Mouse (Mus musculus): ENCODE data around the gene Fam221b. TPM values are rescaled to one million over a fixed set of nuclear protein-coding genes. Genes with fewer than 3 reads are reported as not detected.

Gene Fam221b
- polyA plus RNA-seq, 1 experiment from 2014 or later = 2.0 TPM

- no peak overlapping the region for H3K4me3 ChIP-seq (ENCODE audit: low read length)
- 64% methylated on average over 8 of the region's 8 CpGs for WGBS
These were observed 4.8 kb upstream of the Fam221b start for GRCm38 (mm10) chr4:43673703-43674102.

GRCm38 (mm10) chr4:43672070-43672469 is 3.1 kb upstream of the Fam221b start:
- no peak overlapping the region for H3K27ac ChIP-seq (ENCODE audit: low read depth, low read length)
- H3K4me2 ChIP-seq (ENCODE audit: low read length) = peak overlapping the region; percentile 73
- no peaks in the 10 kb centered on the region for H3K9me3 ChIP-seq (ENCODE audit: control insufficient read depth, low read length)
- H3K27me3 ChIP-seq (replicated peaks; ENCODE audit: control insufficient read depth, insufficient read depth, low read length) = no peaks in the 10 kb centered on the region
- peaks cover 20% of the 10 kb centered on the region for H3K36me3 ChIP-seq (ENCODE audit: control insufficient read depth, insufficient read depth, low read length)
- no peak for ATAC-seq
- H3K9ac ChIP-seq (ENCODE audit: low read depth, low read length) = no peak overlapping the region
- WGBS = 5% methylated on average over 2 of the region's 2 CpGs
- peaks cover 38% of the 10 kb centered on the region for H3K4me1 ChIP-seq (ENCODE audit: control insufficient read depth, insufficient read depth, low read depth, low read length)
- 0 out of 2 replicates have a peak overlapping the region, but pooled peaks have one; percentile 9 for H3K4me3 ChIP-seq (ENCODE audit: low read length)

More at GRCm38 (mm10) chr4:43673703-43674102, 4.8 kb upstream of the Fam221b start:
- no peaks in the 10 kb centered on the region for H3K9me3 ChIP-seq (ENCODE audit: control insufficient read depth, low read length)
- no peaks in the 10 kb centered on the region for H3K27me3 ChIP-seq (replicated peaks; ENCODE audit: control insufficient read depth, insufficient read depth, low read length)
- no peak overlapping the region for H3K4me2 ChIP-seq (ENCODE audit: low read length)
- ATAC-seq = no peak
- H3K36me3 ChIP-seq (ENCODE audit: control insufficient read depth, insufficient read depth, low read length) = peaks cover 35% of the 10 kb centered on the region
- H3K9ac ChIP-seq (ENCODE audit: low read depth, low read length) = no peak overlapping the region
- H3K4me1 ChIP-seq (ENCODE audit: control insufficient read depth, insufficient read depth, low read depth, low read length) = peaks cover 33% of the 10 kb centered on the region
- no peak overlapping the region for H3K27ac ChIP-seq (ENCODE audit: low read depth, low read length)

- peak; percentile 55; the same call in 1 of the 2 replicates for ATAC-seq
- Histone ChIP-seq H3K4me2 (ENCODE audit: low read length) (peak overlapping the region; percentile 73), H3K4me3 (ENCODE audit: low read length) (peak overlapping the region; percentile 93), H3K4me1 (ENCODE audit: control insufficient read depth, insufficient read depth, low read depth, low read length) (peaks cover 38% of the 10 kb centered on the region), H3K9me3 (ENCODE audit: control insufficient read depth, low read length) (no peaks in the 10 kb centered on the region), H3K27ac (ENCODE audit: low read depth, low read length) (peak overlapping the region; percentile 75), H3K9ac (ENCODE audit: low read depth, low read length) (peak overlapping the region; percentile 98), H3K36me3 (ENCODE audit: control insufficient read depth, insufficient read depth, low read length) (peaks cover 5% of the 10 kb centered on the region), H3K27me3 (replicated peaks; ENCODE audit: control insufficient read depth, insufficient read depth, low read length) (no peaks in the 10 kb centered on the region; the same call in 1 of the 2 replicates)
- 1% methylated on average over 11 of the region's 25 CpGs for WGBS
These were observed 466 bp upstream of the Fam221b start for GRCm38 (mm10) chr4:43669428-43669794.

- Histone ChIP-seq H3K4me3 (ENCODE audit: low read length) (no peak overlapping the region), H3K4me1 (ENCODE audit: control insufficient read depth, insufficient read depth, low read depth, low read length) (peaks cover 23% of the 10 kb centered on the region), H3K36me3 (ENCODE audit: control insufficient read depth, insufficient read depth, low read length) (no peaks in the 10 kb centered on the region), H3K9ac (ENCODE audit: low read depth, low read length) (no peak overlapping the region), H3K9me3 (ENCODE audit: control insufficient read depth, low read length) (no peaks in the 10 kb centered on the region), H3K27ac (ENCODE audit: low read depth, low read length) (no peak overlapping the region), H3K4me2 (ENCODE audit: low read length) (no peak overlapping the region), H3K27me3 (replicated peaks; ENCODE audit: control insufficient read depth, insufficient read depth, low read length) (peaks cover 9% of the 10 kb centered on the region)
- no peak for ATAC-seq
- 27% methylated on average over 4 of the region's 4 CpGs for WGBS
These were observed 2.5 kb downstream of the Fam221b start for GRCm38 (mm10) chr4:43666412-43666811.

- peaks cover 14% of the 10 kb centered on the region for H3K4me1 ChIP-seq (ENCODE audit: control insufficient read depth, insufficient read depth, low read depth, low read length)
- 56% methylated on average over 4 of the region's 4 CpGs for WGBS
These were observed 11.8 kb downstream of the Fam221b start for GRCm38 (mm10) chr4:43657146-43657545.

GRCm38 (mm10) chr4:43656339-43657109 is 12.4 kb downstream of the Fam221b start, which contains the start of gene Hint2:
Gene Hint2, minus strand, starts transcription at chr4:43656466.
- ATAC-seq = peak; percentile 97
- Histone ChIP-seq H3K36me3 (ENCODE audit: control insufficient read depth, insufficient read depth, low read length) (no peaks in the 10 kb centered on the region), H3K4me3 (ENCODE audit: low read length) (peak within 1 kb of the TSS; percentile 88), H3K9me3 (ENCODE audit: control insufficient read depth, low read length) (no peaks in the 10 kb centered on the region), H3K27me3 (replicated peaks; ENCODE audit: control insufficient read depth, insufficient read depth, low read length) (0 out of 2 replicates have a peak, but pooled peaks cover 5% of the 10 kb centered on the region), H3K27ac (ENCODE audit: low read depth, low read length) (peak within 1 kb of the TSS; percentile 95), H3K4me1 (ENCODE audit: control insufficient read depth, insufficient read depth, low read depth, low read length) (peaks cover 14% of the 10 kb centered on the region), H3K4me2 (ENCODE audit: low read length) (peak within 1 kb of the TSS; percentile 86), H3K9ac (ENCODE audit: low read depth, low read length) (peak within 1 kb of the TSS; percentile 97)
- 1% methylated on average over 34 of the region's 34 CpGs for WGBS

More at GRCm38 (mm10) chr4:43657146-43657545, 11.8 kb downstream of the Fam221b start:
- Histone ChIP-seq H3K27me3 (replicated peaks; ENCODE audit: control insufficient read depth, insufficient read depth, low read length) (peaks cover 5% of the 10 kb centered on the region; the same call in 1 of the 2 replicates), H3K4me2 (ENCODE audit: low read length) (peak overlapping the region; percentile 86), H3K9me3 (ENCODE audit: control insufficient read depth, low read length) (no peaks in the 10 kb centered on the region), H3K36me3 (ENCODE audit: control insufficient read depth, insufficient read depth, low read length) (no peaks in the 10 kb centered on the region), H3K9ac (ENCODE audit: low read depth, low read length) (no peak overlapping the region), H3K4me3 (ENCODE audit: low read length) (peak overlapping the region; percentile 88), H3K27ac (ENCODE audit: low read depth, low read length) (0 out of 2 replicates have a peak overlapping the region, but pooled peaks have one; percentile 11)
- ATAC-seq = no peak

GRCm38 (mm10) chr4:43655656-43656338 is 13.1 kb downstream of the Fam221b start:
- peaks cover 14% of the 10 kb centered on the region for H3K4me1 ChIP-seq (ENCODE audit: control insufficient read depth, insufficient read depth, low read depth, low read length)
- peak overlapping the region; percentile 95 for H3K27ac ChIP-seq (ENCODE audit: low read depth, low read length)
- ATAC-seq = no peak; the same call in 1 of the 2 replicates
- H3K9me3 ChIP-seq (ENCODE audit: control insufficient read depth, low read length) = no peaks in the 10 kb centered on the region
- 4% methylated on average over 34 of the region's 34 CpGs for WGBS
- H3K4me3 ChIP-seq (ENCODE audit: low read length) = peak overlapping the region; percentile 88
- H3K36me3 ChIP-seq (ENCODE audit: control insufficient read depth, insufficient read depth, low read length) = peaks cover under 1% of the 10 kb centered on the region; the same call in 1 of the 2 replicates
- H3K9ac ChIP-seq (ENCODE audit: low read depth, low read length) = peak overlapping the region; percentile 97
- H3K4me2 ChIP-seq (ENCODE audit: low read length) = peak overlapping the region; percentile 86
- H3K27me3 ChIP-seq (replicated peaks; ENCODE audit: control insufficient read depth, insufficient read depth, low read length) = 0 out of 2 replicates have a peak, but pooled peaks cover 3% of the 10 kb centered on the region

GRCm38 (mm10) chr4:43653161-43654015 is 15.6 kb downstream of the Fam221b start, which contains the start of gene Spag8:
Gene Spag8, minus strand, starts transcription at chr4:43653594.
- H3K4me3 ChIP-seq (ENCODE audit: low read length) = peak within 1 kb of the TSS; percentile 33
- peaks cover 2% of the 10 kb centered on the region; the same call in 1 of the 2 replicates for H3K9me3 ChIP-seq (ENCODE audit: control insufficient read depth, low read length)
- H3K36me3 ChIP-seq (ENCODE audit: control insufficient read depth, insufficient read depth, low read length) = peaks cover 2% of the 10 kb centered on the region; the same call in 1 of the 2 replicates
- peak within 1 kb of the TSS; percentile 47 for H3K9ac ChIP-seq (ENCODE audit: low read depth, low read length)
- no peaks in the 10 kb centered on the region for H3K27me3 ChIP-seq (replicated peaks; ENCODE audit: control insufficient read depth, insufficient read depth, low read length)
- 15% methylated on average over 24 of the region's 24 CpGs for WGBS
- H3K4me2 ChIP-seq (ENCODE audit: low read length) = peak within 1 kb of the TSS; percentile 54
- H3K4me1 ChIP-seq (ENCODE audit: control insufficient read depth, insufficient read depth, low read depth, low read length) = peaks cover 14% of the 10 kb centered on the region
- H3K27ac ChIP-seq (ENCODE audit: low read depth, low read length) = peak within 1 kb of the TSS; percentile 59
- ATAC-seq = no peak
